Comparison of ENCODE assay signal across 9 mouse cellular contexts in the genomic region with DNA sequence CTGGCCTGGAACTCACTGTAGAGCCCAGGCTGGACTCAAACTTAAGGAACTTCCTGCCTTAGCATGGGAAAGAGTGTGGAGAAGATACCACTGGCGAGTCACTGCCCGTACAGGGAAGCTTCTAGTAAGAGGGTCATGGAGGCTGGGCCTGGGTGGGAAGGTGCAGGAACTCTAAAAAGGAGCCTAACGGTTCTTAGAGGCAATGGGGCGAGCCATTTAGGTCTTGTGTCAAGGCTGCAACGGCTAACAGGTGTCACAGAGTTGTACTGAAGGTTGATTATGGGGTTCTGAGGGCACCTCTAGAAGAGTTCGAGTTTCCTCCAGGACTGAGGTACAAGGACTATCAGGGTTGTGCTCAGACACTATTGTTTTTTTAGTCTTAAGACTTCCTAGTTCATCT. TPM values are rescaled to one million over a fixed set of nuclear protein-coding genes. Genes with fewer than 3 reads are reported as not detected.
DNase-seq lines count a peak whose midpoint lies in the region; ATAC-seq lines count a peak whose summit lies in the region.
"Had no signal": no experiment of that assay in that cellular context is flagged by ENCODE, and none has a peak within 500 bp of the region (broad histone marks: within the 10 kb centered on the region; RNA-seq: fewer than 3 reads in every experiment).

No protein-coding gene starts in this region.

- H3K9ac ChIP-seq in kidney, embryonic 16.5 days (replicated peaks; ENCODE audit: low read length): no peak overlapping the region
- H3K9ac ChIP-seq in embryonic facial prominence, embryonic 12.5 days: no peak overlapping the region
- H3K9ac ChIP-seq in hindbrain, embryonic 12.5 days: no peak overlapping the region
- no peak overlapping the region for H3K9ac ChIP-seq in midbrain, embryonic 13.5 days (replicated peaks)

- H3K4me3 ChIP-seq in kidney, embryonic 16.5 days (ENCODE audit: low read length): peak overlapping the region; percentile 99
- peak overlapping the region; percentile 99 for H3K4me3 ChIP-seq in embryonic facial prominence, embryonic 12.5 days
- peak overlapping the region; percentile 95 for H3K4me3 ChIP-seq in hindbrain, embryonic 12.5 days
- peak overlapping the region; percentile 97 for H3K4me3 ChIP-seq in midbrain, embryonic 13.5 days (replicated peaks)

- H3K9me3 ChIP-seq in kidney, embryonic 16.5 days (ENCODE audit: low read length): no peaks in the 10 kb centered on the region
- no peaks in the 10 kb centered on the region for H3K9me3 ChIP-seq in embryonic facial prominence, embryonic 12.5 days
- H3K9me3 ChIP-seq in hindbrain, embryonic 12.5 days (replicated peaks): no peaks in the 10 kb centered on the region
- H3K9me3 ChIP-seq in midbrain, embryonic 13.5 days: no peaks in the 10 kb centered on the region

- peaks cover 16% of the 10 kb centered on the region for H3K4me1 ChIP-seq in kidney, embryonic 16.5 days (ENCODE audit: insufficient read depth, low read length)
- peaks cover 19% of the 10 kb centered on the region for H3K4me1 ChIP-seq in embryonic facial prominence, embryonic 12.5 days
- peaks cover 31% of the 10 kb centered on the region for H3K4me1 ChIP-seq in hindbrain, embryonic 12.5 days
- H3K4me1 ChIP-seq in midbrain, embryonic 13.5 days (replicated peaks): peaks cover 30% of the 10 kb centered on the region

- WGBS in kidney, embryonic 16.5 days: 62% methylated on average over 6 of the region's 6 CpGs
- 76% methylated on average over 6 of the region's 6 CpGs for WGBS in embryonic facial prominence, embryonic 12.5 days
- WGBS in hindbrain, embryonic 12.5 days: 80% methylated on average over 6 of the region's 6 CpGs
- WGBS in midbrain, embryonic 13.5 days: 77% methylated on average over 6 of the region's 6 CpGs

- no peaks in the 10 kb centered on the region for H3K27me3 ChIP-seq in kidney, embryonic 16.5 days (ENCODE audit: insufficient read depth, low read length)
- H3K27me3 ChIP-seq in embryonic facial prominence, embryonic 12.5 days: no peaks in the 10 kb centered on the region
- no peaks in the 10 kb centered on the region for H3K27me3 ChIP-seq in hindbrain, embryonic 12.5 days
- H3K27me3 ChIP-seq in midbrain, embryonic 13.5 days: no peaks in the 10 kb centered on the region
- H3K27me3 ChIP-seq: Patski had no signal

- peak; percentile 4; the same call in 1 of the 2 replicates for ATAC-seq in kidney, embryonic 16.5 days (ENCODE audit: low FRiP score, low TSS enrichment)
- no peak for ATAC-seq in embryonic facial prominence, embryonic 12.5 days (ENCODE audit: insufficient number of reproducible peaks, insufficient read depth, low FRiP score, low TSS enrichment)
- ATAC-seq in hindbrain, embryonic 12.5 days (ENCODE audit: low FRiP score): 0 out of 2 replicates have a peak, but pooled peaks have one; percentile 12
- ATAC-seq in midbrain, embryonic 13.5 days: no peak; the same call in 1 of the 2 replicates

- peak overlapping the region; percentile 83; the same call in 1 of the 2 replicates for H3K27ac ChIP-seq in kidney, embryonic 16.5 days (ENCODE audit: low read length)
- H3K27ac ChIP-seq in embryonic facial prominence, embryonic 12.5 days: 0 out of 2 replicates have a peak overlapping the region, but pooled peaks have one; percentile 88
- H3K27ac ChIP-seq in hindbrain, embryonic 12.5 days: no peak overlapping the region
- H3K27ac ChIP-seq in midbrain, embryonic 13.5 days: peak overlapping the region; percentile 91; the same call in 1 of the 2 replicates

- H3K4me2 ChIP-seq in kidney, embryonic 16.5 days (replicated peaks; ENCODE audit: low read depth, low read length): peak overlapping the region; percentile 51
- peak overlapping the region; percentile 71 for H3K4me2 ChIP-seq in embryonic facial prominence, embryonic 12.5 days (replicated peaks)
- H3K4me2 ChIP-seq in hindbrain, embryonic 12.5 days (replicated peaks): peak overlapping the region; percentile 70
- peak overlapping the region; percentile 77 for H3K4me2 ChIP-seq in midbrain, embryonic 13.5 days (replicated peaks)

- DNase-seq in kidney, postnatal 4 days: no peak
- DNase-seq in layer of hippocampus, postnatal 25 days (ENCODE audit: extremely low spot score in 1 of 2, low spot score in 1 of 2): no peak
- no peak for DNase-seq in right cerebral cortex, adult 18-20 months
- DNase-seq in spleen, postnatal 4 days (ENCODE audit: low spot score in 2 of 2): no peak

- H3K36me3 ChIP-seq in kidney, embryonic 16.5 days (ENCODE audit: insufficient read depth, low read length): no peaks in the 10 kb centered on the region
- no peaks in the 10 kb centered on the region for H3K36me3 ChIP-seq in embryonic facial prominence, embryonic 12.5 days
- H3K36me3 ChIP-seq in hindbrain, embryonic 12.5 days: no peaks in the 10 kb centered on the region
- H3K36me3 ChIP-seq in midbrain, embryonic 13.5 days: no peaks in the 10 kb centered on the region

RNA-seq across cellular contexts. Expression of a gene that starts 0.5 kb away (rescaled TPM):
- 234 and 247 TPM in 2 replicates for polyA plus RNA-seq in kidney, embryonic 16.5 days (2015; fragmentation: Nextera tagmentation; extraction: Ambion mirVana)
- 243 and 255 TPM in 2 replicates for polyA plus RNA-seq in embryonic facial prominence, embryonic 12.5 days (2016; fragmentation: Nextera tagmentation; extraction: Ambion mirVana)
- 262 and 266 TPM in 2 replicates for polyA plus RNA-seq in hindbrain, embryonic 12.5 days (2016; fragmentation: Nextera tagmentation; extraction: Ambion mirVana)
- 277 TPM in 2 replicates for polyA plus RNA-seq in midbrain, embryonic 13.5 days (2015; fragmentation: Nextera tagmentation; extraction: Ambion mirVana)
- 100 to 1,000 TPM in 1 of 2 experiments, 10 to 100 TPM in 1; 94.4 to 111 TPM for total RNA-seq in layer of hippocampus, postnatal 25 days (2021)

RNA-seq across cellular contexts. Expression of a gene that starts 26.3 kb away (rescaled TPM):
- polyA plus RNA-seq in kidney, embryonic 16.5 days (2015; fragmentation: Nextera tagmentation; extraction: Ambion mirVana): 22.0 and 22.9 TPM in 2 replicates
- polyA plus RNA-seq in embryonic facial prominence, embryonic 12.5 days (2016; fragmentation: Nextera tagmentation; extraction: Ambion mirVana): 26.8 and 27.5 TPM in 2 replicates
- 15.0 and 16.8 TPM in 2 replicates for polyA plus RNA-seq in hindbrain, embryonic 12.5 days (2016; fragmentation: Nextera tagmentation; extraction: Ambion mirVana)
- 11.9 and 14.7 TPM in 2 replicates for polyA plus RNA-seq in midbrain, embryonic 13.5 days (2015; fragmentation: Nextera tagmentation; extraction: Ambion mirVana)
- 1 to 10 TPM; 4.1 to 6.2 TPM for total RNA-seq in layer of hippocampus, postnatal 25 days (2021)

Comparison
In these comparisons a context has a peak if more than half of its experiments do, and no peak if none do; other contexts are left out.
1. ATAC-seq: peak in kidney, embryonic 16.5 days (single experiment) and hindbrain, embryonic 12.5 days (single experiment); none in embryonic facial prominence, embryonic 12.5 days (single experiment) and midbrain, embryonic 13.5 days (single experiment).
2. Peak in every context shown above with its lines, with median percentiles within 50 percentile points of each other: H3K4me2 ChIP-seq and H3K4me3 ChIP-seq.